Mouse (Mus musculus): ENCODE data around the gene Stra6l. TPM values are rescaled to one million over a fixed set of nuclear protein-coding genes. Genes with fewer than 3 reads are reported as not detected.

Stra6l gene
- polyA plus RNA-seq, 1 experiment from 2014 or later, result not detected

DNA sequence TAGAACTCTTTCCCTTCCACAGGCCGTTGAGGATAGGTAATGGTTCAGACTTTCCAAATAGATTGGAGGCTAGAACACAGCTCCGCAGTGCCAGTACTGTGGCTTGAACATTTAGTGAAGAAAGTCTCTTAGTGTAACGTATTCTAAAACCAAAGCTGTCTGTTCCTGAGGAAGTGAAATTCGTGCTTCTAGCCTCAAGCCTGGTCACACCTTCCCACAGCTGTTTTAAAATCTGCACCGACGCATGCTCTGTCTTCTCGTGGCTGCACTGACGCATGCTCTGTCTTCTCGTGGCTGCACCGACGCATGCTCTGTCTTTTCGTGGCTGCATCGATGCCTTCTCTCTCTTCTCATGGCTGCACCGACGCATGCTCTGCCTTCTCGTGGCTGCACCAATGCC lies 34.8 kb downstream of the Stra6l start:
- no peak overlapping the region for H3K9ac ChIP-seq (ENCODE audit: low read depth, low read length)
- WGBS (ENCODE audit: insufficient replicate concordance), result 85% methylated on average over 16 of the region's 16 CpGs

DNA sequence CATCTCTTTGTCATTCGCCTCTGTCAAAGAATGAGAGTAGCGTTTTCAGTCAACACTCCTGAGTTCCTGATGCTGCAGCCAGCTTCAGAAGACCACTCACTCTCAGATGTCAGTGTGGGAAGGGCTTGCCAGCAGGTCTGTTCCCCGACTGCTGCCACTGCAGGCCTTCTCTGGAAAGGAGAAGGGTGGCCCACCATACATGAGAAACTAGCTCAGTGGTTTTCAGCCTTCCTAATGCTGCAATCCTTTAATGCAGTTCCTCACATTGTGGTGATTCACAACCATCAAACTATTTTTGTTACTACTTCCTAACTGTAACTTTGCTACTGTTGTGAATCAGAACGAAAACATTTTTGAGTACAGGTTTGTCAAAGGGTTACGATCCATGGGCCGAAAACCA lies 41.0 kb downstream of the Stra6l start:
- H3K4me2 ChIP-seq, result no peak overlapping the region
- WGBS (ENCODE audit: insufficient replicate concordance), result 75% methylated on average over 6 of the region's 6 CpGs
- no peak for ATAC-seq (replicated peaks; ENCODE audit: insufficient number of reproducible peaks, low FRiP score, low TSS enrichment)

More for the DNA sequence above, 34.8 kb downstream of the Stra6l start:
- Histone ChIP-seq H3K9me3 (replicated peaks; ENCODE audit: control insufficient read depth, low read length) (no peaks in the 10 kb centered on the region), H3K4me1 (ENCODE audit: control insufficient read depth, insufficient read depth, low read length) (no peaks in the 10 kb centered on the region), H3K36me3 (ENCODE audit: control insufficient read depth, insufficient read depth, low read length) (no peaks in the 10 kb centered on the region), H3K27ac (ENCODE audit: low read depth, low read length) (no peak overlapping the region), H3K27me3 (ENCODE audit: control insufficient read depth, insufficient read depth, low read length) (no peaks in the 10 kb centered on the region), H3K4me3 (ENCODE audit: low read depth, low read length) (no peak overlapping the region), H3K4me2 (no peak overlapping the region)
- ATAC-seq (replicated peaks; ENCODE audit: insufficient number of reproducible peaks, low FRiP score, low TSS enrichment), result no peak

DNA sequence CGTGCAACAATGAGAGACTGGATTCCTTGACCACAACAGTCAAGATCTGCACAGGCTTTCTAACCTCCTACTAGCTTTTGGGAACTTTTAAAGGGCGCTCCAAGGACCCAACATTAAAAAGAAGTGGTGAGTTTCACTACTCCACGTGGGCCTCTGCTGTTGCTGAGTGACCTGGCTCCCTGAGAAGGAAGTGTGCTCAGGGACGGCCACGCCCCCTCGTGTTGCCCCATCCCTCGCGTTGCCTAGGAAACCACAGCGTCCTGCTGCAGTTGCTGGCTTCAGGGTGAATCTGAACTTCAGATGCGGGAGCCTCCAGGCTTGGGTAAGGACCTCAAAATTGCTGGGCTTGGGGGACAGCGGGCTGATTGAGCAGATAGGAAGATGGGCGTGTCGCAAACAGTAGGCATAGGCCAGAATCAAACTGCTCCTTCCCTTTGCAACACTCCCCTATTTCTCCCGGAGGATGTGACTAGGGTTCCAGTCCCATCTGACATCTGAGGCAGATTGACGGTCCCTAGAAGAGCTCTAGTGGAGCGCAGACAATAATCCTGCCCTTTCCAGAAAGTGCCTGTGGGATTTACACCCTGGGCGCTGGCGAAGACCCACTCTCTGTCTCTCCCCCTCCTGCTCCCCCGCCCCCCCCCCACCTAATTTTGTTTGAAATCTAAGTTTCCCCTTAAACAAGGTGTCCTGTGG lies 41.8 kb downstream of the Stra6l start, which contains the start of gene Ccdc180:
Gene Ccdc180, plus strand, starts transcription at position 238 of the 696 bp plus-strand sequence.
- 14% methylated on average over 19 of the region's 19 CpGs for WGBS (ENCODE audit: insufficient replicate concordance)
- no peak within 1 kb of the TSS for H3K4me3 ChIP-seq (ENCODE audit: low read depth, low read length)
- no peaks in the 10 kb centered on the region for H3K9me3 ChIP-seq (replicated peaks; ENCODE audit: control insufficient read depth, low read length)
- H3K9ac ChIP-seq (ENCODE audit: low read depth, low read length), result no peak within 1 kb of the TSS
- H3K36me3 ChIP-seq (ENCODE audit: control insufficient read depth, insufficient read depth, low read length), result no peaks in the 10 kb centered on the region
- no peaks in the 10 kb centered on the region for H3K4me1 ChIP-seq (ENCODE audit: control insufficient read depth, insufficient read depth, low read length)
- 0 out of 2 replicates have a peak, but pooled peaks cover 4% of the 10 kb centered on the region for H3K27me3 ChIP-seq (ENCODE audit: control insufficient read depth, insufficient read depth, low read length)
- H3K4me2 ChIP-seq, result peak within 1 kb of the TSS; percentile 49
- no peak for ATAC-seq (replicated peaks; ENCODE audit: insufficient number of reproducible peaks, low FRiP score, low TSS enrichment)
- no peak within 1 kb of the TSS for H3K27ac ChIP-seq (ENCODE audit: low read depth, low read length)

More for the DNA sequence above, 41.0 kb downstream of the Stra6l start:
- Histone ChIP-seq H3K9ac (ENCODE audit: low read depth, low read length) (no peak overlapping the region), H3K36me3 (ENCODE audit: control insufficient read depth, insufficient read depth, low read length) (no peaks in the 10 kb centered on the region), H3K27me3 (ENCODE audit: control insufficient read depth, insufficient read depth, low read length) (0 out of 2 replicates have a peak, but pooled peaks cover 4% of the 10 kb centered on the region), H3K4me3 (ENCODE audit: low read depth, low read length) (no peak overlapping the region), H3K4me1 (ENCODE audit: control insufficient read depth, insufficient read depth, low read length) (no peaks in the 10 kb centered on the region), H3K9me3 (replicated peaks; ENCODE audit: control insufficient read depth, low read length) (no peaks in the 10 kb centered on the region), H3K27ac (ENCODE audit: low read depth, low read length) (no peak overlapping the region)

DNA sequence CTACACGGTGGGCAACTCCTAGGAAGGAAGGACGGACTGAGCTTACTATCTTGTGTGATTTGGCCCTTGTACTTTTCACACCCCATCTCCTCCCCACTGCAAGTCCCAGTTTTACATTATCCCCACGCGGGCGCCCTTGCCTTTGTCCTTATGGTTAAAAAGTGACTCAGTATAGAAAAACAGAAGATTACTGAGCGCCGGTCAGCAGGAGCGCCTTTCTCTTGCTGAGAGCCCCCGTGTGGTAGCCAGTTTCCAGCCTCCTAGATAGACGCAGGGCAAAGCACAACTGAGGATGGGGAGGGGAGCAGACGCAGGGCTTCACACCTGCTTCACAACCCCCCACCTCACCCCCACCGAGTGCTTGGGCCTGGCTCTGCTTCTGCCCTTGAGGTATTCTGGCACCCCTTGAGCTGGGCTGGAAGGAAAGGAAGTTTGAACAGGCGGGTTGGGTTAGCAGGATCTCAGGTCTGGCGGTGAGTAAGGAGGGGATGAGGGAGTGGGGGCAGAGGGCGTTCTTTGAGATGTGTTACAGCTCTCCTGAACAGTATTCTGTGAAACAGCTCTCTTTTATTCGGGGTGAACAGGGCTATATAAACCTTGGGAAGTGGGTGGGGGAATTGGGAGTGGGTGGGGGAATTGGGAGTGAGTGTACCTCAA lies 48.1 kb downstream of the Stra6l start:
- no peak for ATAC-seq (replicated peaks; ENCODE audit: insufficient number of reproducible peaks, low FRiP score, low TSS enrichment)

DNA sequence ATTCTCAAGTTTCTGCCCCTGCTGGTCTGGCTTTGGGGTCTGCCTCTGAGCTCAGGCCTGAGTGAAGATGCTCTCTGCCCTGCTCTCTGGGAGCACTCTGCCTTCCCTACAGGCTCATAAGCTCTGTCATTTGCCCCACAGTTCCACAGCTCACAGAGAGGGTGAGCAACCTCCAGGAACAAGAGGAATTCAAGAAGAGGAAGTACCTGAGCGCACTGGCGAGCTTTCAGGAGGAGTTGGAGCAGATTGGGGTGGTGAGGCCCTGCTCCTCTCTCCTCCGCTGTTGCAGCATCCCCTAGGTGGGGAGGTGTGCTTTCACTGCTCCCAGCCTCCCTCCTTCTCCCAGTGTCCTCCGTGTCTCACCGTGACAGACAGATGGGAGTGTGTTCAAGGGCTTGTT lies 49.9 kb downstream of the Stra6l start:
- H3K4me3 ChIP-seq (ENCODE audit: low read depth, low read length), result no peak overlapping the region
- no peak overlapping the region for H3K9ac ChIP-seq (ENCODE audit: low read depth, low read length)
- peaks cover 8% of the 10 kb centered on the region for H3K4me1 ChIP-seq (ENCODE audit: control insufficient read depth, insufficient read depth, low read length)
- H3K4me2 ChIP-seq, result no peak overlapping the region
- no peaks in the 10 kb centered on the region for H3K9me3 ChIP-seq (replicated peaks; ENCODE audit: control insufficient read depth, low read length)
- H3K27me3 ChIP-seq (ENCODE audit: control insufficient read depth, insufficient read depth, low read length), result peaks cover 8% of the 10 kb centered on the region
- ATAC-seq (replicated peaks; ENCODE audit: insufficient number of reproducible peaks, low FRiP score, low TSS enrichment), result no peak
- no peaks in the 10 kb centered on the region for H3K36me3 ChIP-seq (ENCODE audit: control insufficient read depth, insufficient read depth, low read length)
- H3K27ac ChIP-seq (ENCODE audit: low read depth, low read length), result no peak overlapping the region
- WGBS (ENCODE audit: insufficient replicate concordance), result 50% methylated on average over 5 of the region's 5 CpGs

More for the DNA sequence above, 48.1 kb downstream of the Stra6l start:
- 10% methylated on average over 16 of the region's 16 CpGs for WGBS (ENCODE audit: insufficient replicate concordance)
- Histone ChIP-seq H3K36me3 (ENCODE audit: control insufficient read depth, insufficient read depth, low read length) (no peaks in the 10 kb centered on the region), H3K4me1 (ENCODE audit: control insufficient read depth, insufficient read depth, low read length) (peaks cover 8% of the 10 kb centered on the region), H3K9ac (ENCODE audit: low read depth, low read length) (no peak overlapping the region), H3K27ac (ENCODE audit: low read depth, low read length) (no peak overlapping the region), H3K4me2 (peak overlapping the region; percentile 20), H3K27me3 (ENCODE audit: control insufficient read depth, insufficient read depth, low read length) (peaks cover 11% of the 10 kb centered on the region), H3K9me3 (replicated peaks; ENCODE audit: control insufficient read depth, low read length) (no peaks in the 10 kb centered on the region), H3K4me3 (ENCODE audit: low read depth, low read length) (no peak overlapping the region)

DNA sequence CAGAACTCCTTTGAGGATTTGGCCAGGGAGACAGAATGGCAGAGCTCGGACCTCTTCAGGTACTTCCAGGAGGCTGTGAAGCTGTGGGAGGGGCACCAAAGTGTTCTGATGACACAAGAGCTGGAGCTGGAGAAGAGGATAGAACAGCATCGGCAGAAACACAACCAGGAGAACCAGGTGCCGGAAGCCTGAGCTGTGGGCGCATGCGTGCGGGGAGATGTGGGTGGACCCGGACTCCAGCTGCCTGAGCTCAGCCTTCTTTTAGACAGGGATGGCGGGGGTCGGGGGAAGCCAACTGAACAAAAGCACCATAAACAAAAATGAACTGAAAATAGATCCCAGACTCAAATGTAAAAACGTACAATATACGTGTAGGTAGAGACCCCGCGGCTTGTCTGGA lies 60.8 kb downstream of the Stra6l start:
- WGBS (ENCODE audit: insufficient replicate concordance), result 88% methylated on average over 13 of the region's 13 CpGs
- no peak overlapping the region for H3K9ac ChIP-seq (ENCODE audit: low read depth, low read length)
- 0 out of 2 replicates have a peak, but pooled peaks cover 4% of the 10 kb centered on the region for H3K27me3 ChIP-seq (ENCODE audit: control insufficient read depth, insufficient read depth, low read length)
- no peaks in the 10 kb centered on the region for H3K9me3 ChIP-seq (replicated peaks; ENCODE audit: control insufficient read depth, low read length)
- H3K27ac ChIP-seq (ENCODE audit: low read depth, low read length), result no peak overlapping the region
- no peaks in the 10 kb centered on the region for H3K36me3 ChIP-seq (ENCODE audit: control insufficient read depth, insufficient read depth, low read length)
- H3K4me3 ChIP-seq (ENCODE audit: low read depth, low read length), result no peak overlapping the region
- H3K4me1 ChIP-seq (ENCODE audit: control insufficient read depth, insufficient read depth, low read length), result no peaks in the 10 kb centered on the region
- H3K4me2 ChIP-seq, result no peak overlapping the region
- no peak for ATAC-seq (replicated peaks; ENCODE audit: insufficient number of reproducible peaks, low FRiP score, low TSS enrichment)

DNA sequence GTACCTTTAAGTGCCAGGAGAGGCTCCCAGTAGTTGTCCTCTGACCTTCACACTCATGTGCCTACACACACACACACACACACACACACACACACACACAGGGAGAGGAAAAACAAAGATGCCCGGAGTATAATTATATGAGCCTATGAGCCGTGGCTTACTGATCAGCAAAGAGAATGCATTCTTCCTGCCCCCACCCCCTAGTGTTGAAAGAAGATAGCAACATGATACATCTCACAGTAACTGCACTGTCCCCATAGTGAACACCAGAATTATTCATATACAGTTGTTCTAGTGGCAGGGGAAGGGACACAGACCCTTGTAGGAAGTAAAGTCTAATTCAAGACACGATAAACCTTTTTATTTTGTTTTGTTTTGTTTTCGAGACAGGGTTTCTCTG lies 61.5 kb downstream of the Stra6l start:
- Histone ChIP-seq H3K36me3 (ENCODE audit: control insufficient read depth, insufficient read depth, low read length) (no peaks in the 10 kb centered on the region), H3K9me3 (replicated peaks; ENCODE audit: control insufficient read depth, low read length) (no peaks in the 10 kb centered on the region), H3K4me3 (ENCODE audit: low read depth, low read length) (no peak overlapping the region), H3K27me3 (ENCODE audit: control insufficient read depth, insufficient read depth, low read length) (0 out of 2 replicates have a peak, but pooled peaks cover 4% of the 10 kb centered on the region), H3K4me1 (ENCODE audit: control insufficient read depth, insufficient read depth, low read length) (no peaks in the 10 kb centered on the region), H3K27ac (ENCODE audit: low read depth, low read length) (no peak overlapping the region), H3K9ac (ENCODE audit: low read depth, low read length) (no peak overlapping the region), H3K4me2 (no peak overlapping the region)
- WGBS (ENCODE audit: insufficient replicate concordance), result 52% methylated on average over 4 of the region's 4 CpGs
- ATAC-seq (replicated peaks; ENCODE audit: insufficient number of reproducible peaks, low FRiP score, low TSS enrichment), result no peak

DNA sequence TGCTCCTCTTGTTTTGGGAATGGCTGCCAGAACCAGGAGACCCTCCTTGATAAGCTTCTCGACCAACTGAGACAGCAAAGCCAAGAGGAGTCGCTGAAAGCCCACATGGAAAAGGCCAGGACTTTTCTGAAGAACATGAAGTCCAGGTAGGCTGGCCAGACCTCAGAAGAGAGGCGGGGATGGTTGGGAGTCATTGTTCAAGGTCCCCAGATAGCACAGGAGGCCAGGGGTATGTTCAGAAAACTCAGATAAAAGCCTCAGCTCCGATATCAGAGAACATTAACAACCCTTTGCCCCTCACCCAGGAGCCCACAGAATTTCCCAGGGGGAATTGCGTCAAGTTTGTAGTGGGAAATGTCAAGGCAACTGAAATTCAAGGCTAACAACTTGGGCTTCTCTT lies 62.8 kb downstream of the Stra6l start:
- Histone ChIP-seq H3K4me2 (no peak overlapping the region), H3K4me1 (ENCODE audit: control insufficient read depth, insufficient read depth, low read length) (no peaks in the 10 kb centered on the region), H3K9ac (ENCODE audit: low read depth, low read length) (no peak overlapping the region), H3K4me3 (ENCODE audit: low read depth, low read length) (no peak overlapping the region), H3K9me3 (replicated peaks; ENCODE audit: control insufficient read depth, low read length) (no peaks in the 10 kb centered on the region), H3K36me3 (ENCODE audit: control insufficient read depth, insufficient read depth, low read length) (no peaks in the 10 kb centered on the region), H3K27ac (ENCODE audit: low read depth, low read length) (no peak overlapping the region), H3K27me3 (ENCODE audit: control insufficient read depth, insufficient read depth, low read length) (0 out of 2 replicates have a peak, but pooled peaks cover under 1% of the 10 kb centered on the region)
- ATAC-seq (replicated peaks; ENCODE audit: insufficient number of reproducible peaks, low FRiP score, low TSS enrichment), result no peak
- 65% methylated on average over 5 of the region's 5 CpGs for WGBS (ENCODE audit: insufficient replicate concordance)

Data from heart, embryonic 11.5 days (tissue).